Mouse (Mus musculus) liver, embryonic 12.5 days (tissue): ENCODE data around the gene Il17rb. TPM values are rescaled to one million over a fixed set of nuclear protein-coding genes. Genes with fewer than 3 reads are reported as not detected.

Source experiments
- ATAC-seq: fragments of 200-750 bp; cut with Nextera tagmentation; 2 replicates; pipeline ENCODE4 v1.8.0; 2017; ENCODE audit warnings: moderate number of reproducible peaks, mild to moderate bottlenecking, moderate library complexity
- H3K27ac ChIP-seq: fragments of 300-500 bp; sonication (generic); 2 replicates; pipeline ENCODE4 v1.5.1; 2016; ENCODE audit warnings: mild to moderate bottlenecking
- H3K27me3 ChIP-seq: fragments of 300-500 bp; sonication (generic); replicated peaks from 2 replicates; pipeline ENCODE4 v1.6.1; 2016; ENCODE audit warnings: mild to moderate bottlenecking, moderate library complexity
- H3K36me3 ChIP-seq: fragments of 300-500 bp; sonication (generic); 2 replicates; pipeline ENCODE4 v1.6.1; 2016; ENCODE audit warnings: mild to moderate bottlenecking, moderate library complexity
- H3K4me1 ChIP-seq: fragments of 300-500 bp; sonication (generic); 2 replicates; pipeline ENCODE4 v1.6.1; 2016
- H3K4me2 ChIP-seq: fragments of 300-500 bp; sonication (generic); 2 replicates; pipeline ENCODE4 v1.6.1; 2016; ENCODE audit warnings: mild to moderate bottlenecking, moderate library complexity
- H3K4me3 ChIP-seq: fragments of 300-500 bp; sonication (generic); 2 replicates; pipeline ENCODE4 v1.5.1; 2016; ENCODE audit warnings: mild to moderate bottlenecking, moderate library complexity
- H3K9ac ChIP-seq: fragments of 300-500 bp; sonication (generic); 2 replicates; pipeline ENCODE4 v1.6.1; 2016; ENCODE audit warnings: mild to moderate bottlenecking, moderate library complexity
- H3K9me3 ChIP-seq: fragments of 300-500 bp; sonication (generic); replicated peaks from 2 replicates; pipeline ENCODE4 v1.6.1; 2016; ENCODE audit warnings: mild to moderate bottlenecking, moderate library complexity
- WGBS: fragments of 180-500 bp; shearing (Covaris S2); methylation state at CpG from one replicate; pipeline ENCODE4 v1.1.7; 2016; ENCODE audit not compliant: insufficient replicate concordance; 5-methylcytosine and 5-hydroxymethylcytosine counted together
- polyA plus RNA-seq: library from polyadenylated mRNA; unstranded; fragments of >200 nt; fragmentation: Nextera tagmentation; extraction: Ambion mirVana; gene quantifications from 2 replicates; pipeline ENCODE4 v1.2.1, GENCODE M21; 2016

The Il17rb gene
- polyA plus RNA-seq, 1 experiment from 2014 or later: 0.57 TPM

- Histone ChIP-seq H3K4me2 (no peak overlapping the region), H3K27ac (no peak overlapping the region)
These were observed 3.3 kb upstream of the Il17rb start for GRCm38 (mm10) chr14:30011886-30012560.

GRCm38 (mm10) chr14:30009864-30010560, 1.3 kb upstream of the Il17rb start:
- no peak for ATAC-seq
- Histone ChIP-seq H3K4me2 (no peak overlapping the region), H3K4me3 (no peak overlapping the region), H3K27me3 (peaks cover 44% of the 10 kb centered on the region), H3K4me1 (0 out of 2 replicates have a peak, but pooled peaks cover 5% of the 10 kb centered on the region), H3K27ac (no peak overlapping the region), H3K9ac (no peak overlapping the region), H3K9me3 (no peaks in the 10 kb centered on the region), H3K36me3 (no peaks in the 10 kb centered on the region)
- WGBS: 64% methylated on average over 10 of the region's 10 CpGs

More at GRCm38 (mm10) chr14:30011886-30012560, 3.3 kb upstream of the Il17rb start:
- 69% methylated on average over 10 of the region's 10 CpGs for WGBS
- Histone ChIP-seq H3K27me3 (peaks cover 44% of the 10 kb centered on the region), H3K36me3 (no peaks in the 10 kb centered on the region), H3K4me1 (0 out of 2 replicates have a peak, but pooled peaks cover 5% of the 10 kb centered on the region), H3K9ac (no peak overlapping the region), H3K4me3 (no peak overlapping the region), H3K9me3 (no peaks in the 10 kb centered on the region)
- ATAC-seq: no peak

GRCm38 (mm10) chr14:29999475-29999811, 9.3 kb downstream of the Il17rb start:
- ATAC-seq: no peak
- H3K27ac ChIP-seq: no peak overlapping the region

GRCm38 (mm10) chr14:29998747-29999474, 9.8 kb downstream of the Il17rb start:
- H3K4me3 ChIP-seq: no peak overlapping the region
- H3K9ac ChIP-seq: no peak overlapping the region
- WGBS: 72% methylated on average over 13 of the region's 13 CpGs
- no peak overlapping the region for H3K27ac ChIP-seq
- no peak for ATAC-seq
- H3K27me3 ChIP-seq: no peaks in the 10 kb centered on the region
- no peaks in the 10 kb centered on the region for H3K9me3 ChIP-seq
- H3K36me3 ChIP-seq: peaks cover 31% of the 10 kb centered on the region
- H3K4me2 ChIP-seq: no peak overlapping the region
- H3K4me1 ChIP-seq: peaks cover 11% of the 10 kb centered on the region; the same call in 1 of the 2 replicates

More at GRCm38 (mm10) chr14:29999475-29999811, 9.3 kb downstream of the Il17rb start:
- peaks cover 11% of the 10 kb centered on the region; the same call in 1 of the 2 replicates for H3K4me1 ChIP-seq
- H3K27me3 ChIP-seq: no peaks in the 10 kb centered on the region
- peaks cover 26% of the 10 kb centered on the region for H3K36me3 ChIP-seq
- H3K9me3 ChIP-seq: no peaks in the 10 kb centered on the region
- WGBS: 57% methylated on average over 3 of the region's 3 CpGs
- no peak overlapping the region for H3K4me2 ChIP-seq
- H3K4me3 ChIP-seq: no peak overlapping the region
- H3K9ac ChIP-seq: no peak overlapping the region

- H3K27me3 ChIP-seq: no peaks in the 10 kb centered on the region
- H3K4me1 ChIP-seq: peaks cover 11% of the 10 kb centered on the region; the same call in 1 of the 2 replicates
- ATAC-seq: no peak
- H3K27ac ChIP-seq: no peak overlapping the region
- no peak overlapping the region for H3K4me3 ChIP-seq
- H3K36me3 ChIP-seq: peaks cover 47% of the 10 kb centered on the region
- H3K4me2 ChIP-seq: no peak overlapping the region
- no peak overlapping the region for H3K9ac ChIP-seq
- H3K9me3 ChIP-seq: no peaks in the 10 kb centered on the region
These were observed 11.4 kb downstream of the Il17rb start for GRCm38 (mm10) chr14:29997345-29997744.

- ATAC-seq: peak; percentile 78
These were observed 12.5 kb downstream of the Il17rb start for GRCm38 (mm10) chr14:29996000-29996751.

GRCm38 (mm10) chr14:29994976-29995375, 13.7 kb downstream of the Il17rb start:
- H3K27ac ChIP-seq: no peak overlapping the region

More at GRCm38 (mm10) chr14:29996000-29996751, 12.5 kb downstream of the Il17rb start:
- no peak overlapping the region for H3K4me3 ChIP-seq
- H3K27me3 ChIP-seq: no peaks in the 10 kb centered on the region
- WGBS: 74% methylated on average over 11 of the region's 11 CpGs
- peak overlapping the region; percentile 63 for H3K27ac ChIP-seq
- H3K4me2 ChIP-seq: no peak overlapping the region
- peaks cover 59% of the 10 kb centered on the region for H3K36me3 ChIP-seq
- H3K4me1 ChIP-seq: peaks cover 11% of the 10 kb centered on the region; the same call in 1 of the 2 replicates
- no peaks in the 10 kb centered on the region for H3K9me3 ChIP-seq
- H3K9ac ChIP-seq: no peak overlapping the region

GRCm38 (mm10) chr14:29988337-29988736, 20.4 kb downstream of the Il17rb start:
- WGBS: 91% methylated on average over 4 of the region's 4 CpGs
- Histone ChIP-seq H3K27me3 (no peaks in the 10 kb centered on the region), H3K4me3 (no peak overlapping the region), H3K4me1 (no peaks in the 10 kb centered on the region), H3K9ac (no peak overlapping the region), H3K4me2 (no peak overlapping the region), H3K9me3 (no peaks in the 10 kb centered on the region), H3K36me3 (peaks cover 100% of the 10 kb centered on the region), H3K27ac (no peak overlapping the region)
- ATAC-seq: no peak

More at GRCm38 (mm10) chr14:29994976-29995375, 13.7 kb downstream of the Il17rb start:
- Histone ChIP-seq H3K27me3 (no peaks in the 10 kb centered on the region), H3K4me1 (peaks cover 10% of the 10 kb centered on the region; the same call in 1 of the 2 replicates), H3K36me3 (peaks cover 71% of the 10 kb centered on the region), H3K4me2 (no peak overlapping the region), H3K9ac (no peak overlapping the region), H3K4me3 (no peak overlapping the region), H3K9me3 (no peaks in the 10 kb centered on the region)
- 78% methylated on average over 4 of the region's 4 CpGs for WGBS
- no peak for ATAC-seq

GRCm38 (mm10) chr14:29987739-29988138, 21.0 kb downstream of the Il17rb start:
- H3K9me3 ChIP-seq: no peaks in the 10 kb centered on the region
- H3K4me1 ChIP-seq: no peaks in the 10 kb centered on the region
- WGBS: 85% methylated on average over 9 of the region's 9 CpGs
- no peak overlapping the region for H3K4me2 ChIP-seq
- ATAC-seq: no peak
- no peak overlapping the region for H3K9ac ChIP-seq
- no peak overlapping the region for H3K27ac ChIP-seq
- peaks cover 100% of the 10 kb centered on the region for H3K36me3 ChIP-seq
- no peak overlapping the region for H3K4me3 ChIP-seq
- H3K27me3 ChIP-seq: no peaks in the 10 kb centered on the region

GRCm38 (mm10) chr14:29987276-29987675, 21.4 kb downstream of the Il17rb start:
- 89% methylated on average over 6 of the region's 6 CpGs for WGBS
- no peak overlapping the region for H3K9ac ChIP-seq

GRCm38 (mm10) chr14:29986096-29986495, 22.6 kb downstream of the Il17rb start:
- H3K36me3 ChIP-seq: peaks cover 100% of the 10 kb centered on the region
- no peak for ATAC-seq
- 80% methylated on average over 4 of the region's 4 CpGs for WGBS
- no peaks in the 10 kb centered on the region for H3K9me3 ChIP-seq
- H3K4me2 ChIP-seq: no peak overlapping the region
- H3K4me3 ChIP-seq: no peak overlapping the region
- H3K4me1 ChIP-seq: no peaks in the 10 kb centered on the region
- no peak overlapping the region for H3K9ac ChIP-seq
- H3K27me3 ChIP-seq: no peaks in the 10 kb centered on the region
- H3K27ac ChIP-seq: no peak overlapping the region

More at GRCm38 (mm10) chr14:29987276-29987675, 21.4 kb downstream of the Il17rb start:
- Histone ChIP-seq H3K27ac (no peak overlapping the region), H3K36me3 (peaks cover 100% of the 10 kb centered on the region), H3K4me1 (no peaks in the 10 kb centered on the region), H3K4me2 (no peak overlapping the region), H3K4me3 (no peak overlapping the region), H3K27me3 (no peaks in the 10 kb centered on the region), H3K9me3 (no peaks in the 10 kb centered on the region)
- no peak for ATAC-seq
